Mouse (Mus musculus) liver, postnatal 0 days (tissue): ENCODE data around the gene Mgam. TPM values are rescaled to one million over a fixed set of nuclear protein-coding genes. Genes with fewer than 3 reads are reported as not detected.

Source experiments
- ATAC-seq: fragments of 200-750 bp; cut with Nextera tagmentation; 2 replicates; pipeline ENCODE4 v1.8.0; 2017; ENCODE audit warnings: mild to moderate bottlenecking, moderate library complexity
- DNase-seq: peaks from one replicate; pipeline ENCODE4 v3.0.0-alpha.2; 2016
- H3K27ac ChIP-seq: fragments of 300-500 bp; sonication (generic); 2 replicates; pipeline ENCODE4 v1.5.1; 2014; ENCODE audit warnings: antibody characterized with exemption, moderate library complexity, mild to moderate bottlenecking, low read depth
- H3K27me3 ChIP-seq: fragments of 300-500 bp; sonication (generic); 2 replicates; pipeline ENCODE4 v1.6.1; 2014; ENCODE audit warnings: low read length, control low read depth, mixed read lengths; ENCODE audit not compliant: insufficient read depth
- H3K36me3 ChIP-seq: fragments of 300-500 bp; sonication (generic); replicated peaks from 2 replicates; pipeline ENCODE4 v1.6.1; 2014; ENCODE audit warnings: mild to moderate bottlenecking, control low read depth, low read length, moderate library complexity, mixed read lengths; ENCODE audit not compliant: insufficient read depth
- H3K4me1 ChIP-seq: fragments of 300-500 bp; sonication (generic); 2 replicates; pipeline ENCODE4 v1.6.1; 2014; ENCODE audit warnings: antibody characterized with exemption, mild to moderate bottlenecking, control low read depth; ENCODE audit not compliant: insufficient read depth
- H3K4me2 ChIP-seq: fragments of 300-500 bp; sonication (generic); 2 replicates; pipeline ENCODE4 v1.6.1; 2014; ENCODE audit warnings: low read depth, mild to moderate bottlenecking, low read length, moderate library complexity, mixed read lengths
- H3K4me3 ChIP-seq: fragments of 300-500 bp; sonication (generic); 2 replicates; pipeline ENCODE4 v1.5.1; 2014; ENCODE audit warnings: low read depth, low read length
- H3K9ac ChIP-seq: fragments of 300-500 bp; sonication (generic); replicated peaks from 2 replicates; pipeline ENCODE4 v1.6.1; 2014; ENCODE audit warnings: mild to moderate bottlenecking, moderate library complexity
- H3K9me3 ChIP-seq: fragments of 300-500 bp; sonication (generic); 2 replicates; pipeline ENCODE4 v1.6.1; 2016; ENCODE audit warnings: mild to moderate bottlenecking, control low read depth, low read length, mixed read lengths
- CTCF ChIP-seq: sonication (generic); IDR thresholded peaks from 2 replicates; pipeline ENCODE4 v1.5.1; 2016; ENCODE audit warnings: antibody characterized with exemption, low read depth
- EP300 ChIP-seq: IDR thresholded peaks from 2 replicates; pipeline ENCODE4 v1.6.1; 2016; ENCODE audit warnings: antibody characterized with exemption, low read depth, mild to moderate bottlenecking
- WGBS: fragments of 180-500 bp; shearing (Covaris S2); extraction: QIAGEN DNeasy Blood & Tissue Kit; methylation state at CpG from one replicate; pipeline ENCODE4 v1.1.7; 2014; ENCODE audit not compliant: insufficient replicate concordance; 5-methylcytosine and 5-hydroxymethylcytosine counted together
- polyA plus RNA-seq: library from polyadenylated mRNA; unstranded; fragments of >200 nt; fragmentation: Nextera tagmentation; extraction: Ambion mirVana; gene quantifications from 2 replicates; pipeline ENCODE4 v1.2.1, GENCODE M21; 2015

Mgam gene
- polyA plus RNA-seq, 1 experiment from 2014 or later = 3.1 TPM

DNA sequence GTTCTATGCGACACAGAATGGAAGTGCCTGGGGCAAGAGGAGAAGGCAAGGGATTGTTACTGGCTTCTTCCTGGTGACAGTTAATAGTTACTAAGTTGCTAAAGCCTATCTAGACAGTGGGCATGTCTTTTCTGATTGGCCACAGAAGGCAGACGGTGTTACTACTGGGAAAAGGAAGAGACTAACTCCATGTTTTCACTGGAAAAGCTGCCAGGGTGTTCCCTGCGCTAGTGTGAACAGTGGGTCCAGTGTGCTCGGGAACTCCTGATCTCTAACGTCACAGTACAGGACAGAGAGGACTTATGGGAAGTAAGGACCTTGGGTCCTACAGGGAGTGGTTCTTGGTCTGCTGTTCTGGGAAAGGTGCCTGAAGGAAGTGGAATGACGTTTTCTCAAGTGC lies 6.9 kb downstream of the Mgam start:
- H3K9me3 ChIP-seq = no peaks in the 10 kb centered on the region
- DNase-seq (no peak), ATAC-seq (peak; percentile 87)
- peak overlapping the region; percentile 62 for H3K4me2 ChIP-seq
- H3K27ac ChIP-seq = peak overlapping the region; percentile 24; the same call in 1 of the 2 replicates
- no peak overlapping the region; the same call in 1 of the 2 replicates for H3K9ac ChIP-seq
- no peak for TF ChIP-seq CTCF
- TF ChIP-seq EP300 = no peak
- H3K4me3 ChIP-seq = no peak overlapping the region
- no peaks in the 10 kb centered on the region for H3K27me3 ChIP-seq
- no peaks in the 10 kb centered on the region for H3K4me1 ChIP-seq
- 57% methylated on average over 6 of the region's 6 CpGs for WGBS
- no peaks in the 10 kb centered on the region for H3K36me3 ChIP-seq

DNA sequence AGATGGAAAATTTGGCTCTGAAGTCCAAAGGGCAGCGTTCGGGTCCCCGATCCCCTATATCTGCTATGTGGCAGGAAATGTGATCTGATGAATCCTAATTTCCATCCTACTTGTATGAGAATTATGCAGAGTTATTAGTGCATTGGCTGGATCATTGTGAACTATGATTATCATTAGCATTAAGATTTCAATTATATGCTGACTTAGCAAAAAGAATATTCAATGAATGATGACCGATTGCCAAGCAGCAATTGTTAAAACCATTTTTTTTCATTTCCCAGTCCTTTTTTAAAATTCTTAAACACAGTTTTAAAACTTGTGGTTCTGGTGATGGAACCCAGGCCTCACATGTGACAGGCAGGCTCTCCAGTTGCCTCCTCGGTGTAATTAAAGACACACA lies 9.1 kb downstream of the Mgam start:
- DNase-seq = no peak
- no peak overlapping the region for H3K27ac ChIP-seq
- no peak overlapping the region for H3K4me2 ChIP-seq
- no peaks in the 10 kb centered on the region for H3K4me1 ChIP-seq
- H3K27me3 ChIP-seq = no peaks in the 10 kb centered on the region
- no peak overlapping the region for H3K9ac ChIP-seq
- 87% methylated on average over 5 of the region's 5 CpGs for WGBS
- TF ChIP-seq CTCF (no peak), EP300 (no peak)
- H3K4me3 ChIP-seq = no peak overlapping the region
- no peaks in the 10 kb centered on the region for H3K36me3 ChIP-seq
- H3K9me3 ChIP-seq = no peaks in the 10 kb centered on the region
- ATAC-seq = no peak

DNA sequence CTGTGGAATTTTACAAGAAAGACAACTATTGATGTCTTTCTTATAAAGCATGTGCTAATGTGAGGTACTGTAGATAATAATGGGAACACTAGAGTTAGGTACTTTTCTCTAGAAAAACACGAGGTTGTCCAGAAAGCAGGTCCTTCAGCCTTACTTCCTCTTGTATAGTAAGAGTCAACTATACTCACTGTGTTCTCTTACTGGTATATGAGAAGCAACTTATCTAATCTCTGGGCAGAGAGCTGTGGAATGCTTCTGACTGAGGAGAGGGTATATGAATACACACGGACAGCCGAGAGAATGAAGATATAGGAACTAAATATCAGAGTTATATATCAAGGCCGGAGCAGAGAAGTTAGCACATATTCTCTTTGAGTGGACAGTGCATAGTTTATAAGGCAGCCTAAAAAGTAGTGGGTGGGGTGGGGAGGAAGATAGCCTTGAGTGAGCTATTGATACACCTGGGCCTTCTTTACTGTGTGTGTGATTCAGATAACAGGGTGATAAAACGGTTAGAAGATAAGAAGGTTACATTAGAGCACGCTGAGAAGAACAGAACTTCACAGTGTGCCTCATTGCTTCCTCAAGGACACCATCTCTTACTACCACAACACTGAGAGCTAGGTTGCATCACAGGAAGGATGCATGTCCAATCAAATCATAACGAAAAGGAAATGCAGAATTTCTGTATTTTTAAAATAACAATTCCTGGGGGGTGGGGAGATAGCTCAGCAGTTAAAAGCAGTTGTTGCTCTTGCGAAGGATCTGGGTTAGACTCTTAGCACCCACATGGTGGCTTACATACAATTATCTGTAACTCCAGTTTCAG lies 12.3 kb downstream of the Mgam start:
- no peaks in the 10 kb centered on the region for H3K36me3 ChIP-seq
- H3K4me1 ChIP-seq = no peaks in the 10 kb centered on the region
- H3K4me2 ChIP-seq = no peak overlapping the region
- TF ChIP-seq CTCF = no peak
- no peak for TF ChIP-seq EP300
- no peak overlapping the region for H3K27ac ChIP-seq
- DNase-seq = no peak
- H3K27me3 ChIP-seq = no peaks in the 10 kb centered on the region
- no peak for ATAC-seq
- 49% methylated on average over 8 of the region's 8 CpGs for WGBS
- no peak overlapping the region for H3K9ac ChIP-seq
- no peak overlapping the region for H3K4me3 ChIP-seq
- no peaks in the 10 kb centered on the region for H3K9me3 ChIP-seq

DNA sequence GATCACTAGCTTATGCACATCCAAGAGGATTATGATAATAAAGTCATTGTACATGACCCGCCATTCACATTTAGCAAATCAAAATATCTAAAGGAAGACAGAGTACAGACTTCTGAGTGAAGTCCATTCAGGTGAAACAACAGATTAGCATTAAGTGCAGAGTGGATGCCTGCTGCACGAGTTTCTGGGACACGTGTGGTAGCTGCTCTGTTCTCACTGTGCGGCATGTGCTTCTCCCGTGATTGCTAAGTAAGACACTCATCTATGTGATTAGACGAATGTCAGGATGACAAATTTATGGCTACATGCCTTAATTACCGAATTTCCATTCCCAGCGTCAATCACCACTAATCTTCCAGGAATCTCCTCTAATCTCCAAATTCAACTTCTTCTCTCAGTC lies 17.1 kb downstream of the Mgam start:
- Histone ChIP-seq H3K4me2 (no peak overlapping the region), H3K9me3 (no peaks in the 10 kb centered on the region), H3K27ac (no peak overlapping the region), H3K36me3 (no peaks in the 10 kb centered on the region), H3K4me3 (no peak overlapping the region), H3K9ac (no peak overlapping the region), H3K27me3 (no peaks in the 10 kb centered on the region), H3K4me1 (no peaks in the 10 kb centered on the region)
- no peak for TF ChIP-seq EP300
- TF ChIP-seq CTCF = no peak
- DNase-seq (no peak), ATAC-seq (no peak)
- 78% methylated on average over 8 of the region's 8 CpGs for WGBS

DNA sequence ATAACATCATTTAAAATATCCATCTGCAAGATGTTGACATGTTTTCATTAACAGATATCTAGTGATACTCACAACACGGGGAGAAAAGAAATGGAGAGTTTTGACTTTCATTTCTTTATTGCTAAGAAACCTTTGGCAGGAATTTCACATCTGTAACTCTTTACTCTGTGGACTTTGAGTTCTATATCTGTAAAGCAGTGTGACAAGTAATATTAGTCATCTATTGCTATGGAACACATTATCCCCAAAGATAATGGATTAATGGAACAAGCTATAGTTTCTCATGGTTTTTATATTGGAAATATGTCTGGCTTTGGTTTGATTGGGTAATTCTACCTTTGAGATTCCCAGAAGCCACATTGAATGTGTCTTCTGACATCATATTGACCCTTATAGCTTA lies 22.3 kb downstream of the Mgam start:
- DNase-seq (no peak), ATAC-seq (no peak)
- no peaks in the 10 kb centered on the region for H3K9me3 ChIP-seq
- H3K27me3 ChIP-seq = no peaks in the 10 kb centered on the region
- H3K9ac ChIP-seq = no peak overlapping the region
- WGBS = 74% methylated on average over 1 of the region's 1 CpGs
- H3K4me3 ChIP-seq = no peak overlapping the region
- no peak for TF ChIP-seq CTCF
- TF ChIP-seq EP300 = no peak
- no peaks in the 10 kb centered on the region for H3K4me1 ChIP-seq
- H3K27ac ChIP-seq = no peak overlapping the region
- no peak overlapping the region for H3K4me2 ChIP-seq
- peaks cover 6% of the 10 kb centered on the region; the same call in 1 of the 2 replicates for H3K36me3 ChIP-seq

DNA sequence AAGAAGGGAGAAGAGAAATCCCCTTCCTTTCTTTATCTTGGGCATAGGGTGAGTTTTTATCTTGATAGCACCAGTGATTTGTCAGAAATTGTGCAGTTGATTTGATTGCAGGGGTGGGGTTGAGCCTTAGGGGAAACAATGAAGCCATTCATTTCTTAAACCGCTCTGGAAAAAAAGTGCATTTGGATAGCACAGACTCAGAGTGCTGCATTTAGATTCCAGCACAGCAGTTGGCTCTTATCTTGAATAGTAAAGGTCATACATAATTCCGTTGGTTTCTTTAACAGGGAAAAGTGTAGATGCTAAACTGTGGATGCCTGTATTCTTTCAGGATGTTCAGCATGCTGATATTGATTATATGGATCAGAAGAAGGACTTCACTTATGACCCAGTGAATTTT lies 32.3 kb downstream of the Mgam start:
- no peak overlapping the region for H3K4me2 ChIP-seq
- no peaks in the 10 kb centered on the region for H3K4me1 ChIP-seq
- no peak for DNase-seq
- WGBS = 50% methylated on average over 2 of the region's 2 CpGs
- H3K27me3 ChIP-seq = no peaks in the 10 kb centered on the region
- ATAC-seq = no peak
- H3K9me3 ChIP-seq = no peaks in the 10 kb centered on the region
- peaks cover 5% of the 10 kb centered on the region for H3K36me3 ChIP-seq
- H3K9ac ChIP-seq = no peak overlapping the region
- no peak for TF ChIP-seq CTCF
- TF ChIP-seq EP300 = no peak
- no peak overlapping the region for H3K4me3 ChIP-seq
- H3K27ac ChIP-seq = no peak overlapping the region
